Mouse (Mus musculus) thymus, adult 2 months (tissue): Measurements from ENCODE around the gene Scaf1. TPM values are rescaled to one million over a fixed set of nuclear protein-coding genes. Genes with fewer than 3 reads are reported as not detected.

Experiments used
- DNase-seq: peaks from one replicate; pipeline ENCODE4 v3.0.0; 2021
- H3K27ac ChIP-seq: fragments of 200-500 bp; 2 replicates; pipeline ENCODE4 v1.5.1; 2012; ENCODE audit warnings: low read length, control low read depth; ENCODE audit not compliant: control insufficient read depth, insufficient read depth
- H3K27me3 ChIP-seq: fragments of 200-500 bp; 2 replicates; pipeline ENCODE4 v1.6.1; 2012; ENCODE audit warnings: mild to moderate bottlenecking, low read length, moderate library complexity, mixed read lengths; ENCODE audit not compliant: control insufficient read depth, insufficient read depth
- H3K36me3 ChIP-seq: fragments of 200-500 bp; 2 replicates; pipeline ENCODE4 v1.6.1; 2012; ENCODE audit warnings: mild to moderate bottlenecking, low read length, moderate library complexity; ENCODE audit not compliant: control insufficient read depth, insufficient read depth
- H3K4me1 ChIP-seq: fragments of 200-500 bp; replicated peaks from 2 replicates; pipeline ENCODE4 v1.6.1; 2012; ENCODE audit warnings: low read length; ENCODE audit not compliant: control insufficient read depth, insufficient read depth
- H3K4me3 ChIP-seq: fragments of 200-500 bp; 2 replicates; pipeline ENCODE4 v1.5.1; 2012; ENCODE audit warnings: mild to moderate bottlenecking, low read length, control low read depth, moderate library complexity; ENCODE audit not compliant: control insufficient read depth, insufficient read depth
- CTCF ChIP-seq: fragments of 200-500 bp; IDR thresholded peaks from 2 replicates; pipeline ENCODE4 v1.5.1; 2012; ENCODE audit warnings: mild to moderate bottlenecking, control low read depth, low read length, moderate library complexity, borderline replicate concordance; ENCODE audit not compliant: control insufficient read depth, poor library complexity, insufficient read depth; ENCODE audit errors: extremely low read depth
- POLR2A ChIP-seq: fragments of 200-500 bp; IDR thresholded peaks from 2 replicates; pipeline ENCODE4 v1.6.1; 2012; ENCODE audit warnings: mild to moderate bottlenecking, low read length, control low read depth, moderate library complexity; ENCODE audit not compliant: control insufficient read depth, poor library complexity, insufficient read depth; ENCODE audit errors: extremely low read depth
- WGBS: fragments of 180-500 bp; shearing (Covaris S2); methylation state at CpG from one replicate; pipeline ENCODE4 v1.1.7; 2018; 5-methylcytosine and 5-hydroxymethylcytosine counted together
- polyA plus RNA-seq: library from polyadenylated mRNA; depleted of rRNA; stranded (reverse); fragments of >200 nt; gene quantifications from 2 replicates; pipeline ENCODE4 v1.2.3, GENCODE M21; 2012

Scaf1 gene
- polyA plus RNA-seq, 1 experiment: 118 TPM

- peak overlapping the region; percentile 66 for H3K27ac ChIP-seq
- TF ChIP-seq POLR2A: no peak; the same call in 1 of the 2 replicates
- no peak for TF ChIP-seq CTCF
- H3K4me3 ChIP-seq: peak overlapping the region; percentile 64
- DNase-seq: no peak
- peaks cover 17% of the 10 kb centered on the region for H3K4me1 ChIP-seq
- H3K27me3 ChIP-seq: no peaks in the 10 kb centered on the region
- peaks cover 6% of the 10 kb centered on the region for H3K36me3 ChIP-seq
- WGBS: under 1% methylated on average over 29 of the region's 29 CpGs
Measured at GRCm38 (mm10) chr7:44986879-44987718, 29.1 kb downstream of the Scaf1 start.

- no peaks in the 10 kb centered on the region for H3K27me3 ChIP-seq
- peak within 1 kb of the TSS; percentile 98 for H3K4me3 ChIP-seq
- under 1% methylated on average over 42 of the region's 42 CpGs for WGBS
- H3K27ac ChIP-seq: peak within 1 kb of the TSS; percentile 66
- DNase-seq: peak; percentile 98
- H3K4me1 ChIP-seq: peaks cover 17% of the 10 kb centered on the region
- H3K36me3 ChIP-seq: peaks cover 9% of the 10 kb centered on the region
- TF ChIP-seq CTCF: peak; percentile 26; the same call in 1 of the 2 replicates
- peak; percentile 76 for TF ChIP-seq POLR2A
Measured at GRCm38 (mm10) chr7:44986192-44986878, 29.8 kb downstream of the Scaf1 start, which contains the start of gene Prmt1. Prmt1 (minus strand) TSS chr7:44986568.

- WGBS: under 1% methylated on average over 45 of the region's 45 CpGs
- no peaks in the 10 kb centered on the region for H3K27me3 ChIP-seq
- TF ChIP-seq CTCF: no peak
- H3K4me3 ChIP-seq: peak overlapping the region; percentile 98
- DNase-seq: peak; percentile 56
- peaks cover 17% of the 10 kb centered on the region for H3K4me1 ChIP-seq
- H3K36me3 ChIP-seq: peaks cover 14% of the 10 kb centered on the region
- H3K27ac ChIP-seq: peak overlapping the region; percentile 9; the same call in 1 of the 2 replicates
Measured at GRCm38 (mm10) chr7:44985595-44986191, 30.5 kb downstream of the Scaf1 start.

- 63% methylated on average over 3 of the region's 3 CpGs for WGBS
- Histone ChIP-seq H3K36me3 (peaks cover 18% of the 10 kb centered on the region), H3K4me1 (peaks cover 17% of the 10 kb centered on the region), H3K27me3 (no peaks in the 10 kb centered on the region), H3K4me3 (no peak overlapping the region), H3K27ac (no peak overlapping the region)
- TF ChIP-seq CTCF (no peak), POLR2A (no peak)
- DNase-seq: no peak
Measured at GRCm38 (mm10) chr7:44984833-44985164, 31.4 kb downstream of the Scaf1 start.

GRCm38 (mm10) chr7:44983944-44984832 lies 32.0 kb downstream of the Scaf1 start:
- TF ChIP-seq CTCF: no peak
- no peak for TF ChIP-seq POLR2A
- H3K36me3 ChIP-seq: peaks cover 18% of the 10 kb centered on the region
- H3K27me3 ChIP-seq: no peaks in the 10 kb centered on the region
- no peak overlapping the region for H3K27ac ChIP-seq
- 93% methylated on average over 7 of the region's 7 CpGs for WGBS
- peaks cover 17% of the 10 kb centered on the region for H3K4me1 ChIP-seq
- H3K4me3 ChIP-seq: no peak overlapping the region
- no peak for DNase-seq
